Mouse (Mus musculus) liver, embryonic 11.5 days (tissue): ENCODE data around the gene Sars2. TPM values are rescaled to one million over a fixed set of nuclear protein-coding genes. Genes with fewer than 3 reads are reported as not detected.
A peak's percentile ranks its signal among the peaks of the same experiment; 100 is the strongest.

Experiments
- ATAC-seq: fragments of 200-750 bp; cut with Nextera tagmentation; replicated peaks from 2 replicates; pipeline ENCODE4 v1.8.0; 2017; ENCODE audit warnings: moderate number of reproducible peaks, mild to moderate bottlenecking, moderate TSS enrichment, moderate library complexity; ENCODE audit not compliant: low FRiP score
- DNase-seq: peaks from one replicate; pipeline ENCODE4 v3.0.0-alpha.2; 2017; ENCODE audit warnings: low spot score
- H3K27ac ChIP-seq: fragments of 300-500 bp; sonication (generic); 2 replicates; pipeline ENCODE4 v1.5.1; 2014; ENCODE audit warnings: mild to moderate bottlenecking, low read depth, low read length, control low read depth
- H3K27me3 ChIP-seq: fragments of 300-500 bp; sonication (generic); replicated peaks from 2 replicates; pipeline ENCODE4 v1.6.1; 2014; ENCODE audit warnings: low read length, mixed read lengths; ENCODE audit not compliant: control insufficient read depth, insufficient read depth
- H3K36me3 ChIP-seq: fragments of 300-500 bp; sonication (generic); 2 replicates; pipeline ENCODE4 v1.6.1; 2014; ENCODE audit warnings: mild to moderate bottlenecking, low read length, moderate library complexity, mixed read lengths; ENCODE audit not compliant: control insufficient read depth, insufficient read depth
- H3K4me1 ChIP-seq: fragments of 300-500 bp; sonication (generic); replicated peaks from 2 replicates; pipeline ENCODE4 v1.6.1; 2014; ENCODE audit warnings: low read length, mixed read lengths; ENCODE audit not compliant: control insufficient read depth, insufficient read depth
- H3K4me2 ChIP-seq: fragments of 300-500 bp; sonication (generic); 2 replicates; pipeline ENCODE4 v1.6.1; 2014; ENCODE audit warnings: mild to moderate bottlenecking, control low read depth, moderate library complexity
- H3K4me3 ChIP-seq: fragments of 300-500 bp; sonication (generic); 2 replicates; pipeline ENCODE4 v1.5.1; 2014; ENCODE audit warnings: low read depth, low read length, control low read depth
- H3K9ac ChIP-seq: fragments of 300-500 bp; sonication (generic); 2 replicates; pipeline ENCODE4 v1.6.1; 2014; ENCODE audit warnings: low read depth, low read length, control low read depth
- H3K9me3 ChIP-seq: fragments of 300-500 bp; sonication (generic); 2 replicates; pipeline ENCODE4 v1.6.1; 2016; ENCODE audit warnings: low read length, inconsistent platforms, mixed read lengths; ENCODE audit not compliant: control insufficient read depth
- WGBS: fragments of 180-500 bp; shearing (Covaris S2); extraction: QIAGEN DNeasy Blood & Tissue Kit; methylation state at CpG from one replicate; pipeline ENCODE4 v1.1.7; 2014; 5-methylcytosine and 5-hydroxymethylcytosine counted together
- polyA plus RNA-seq: library from polyadenylated mRNA; unstranded; fragments of >200 nt; fragmentation: Nextera tagmentation; extraction: Ambion mirVana; gene quantifications from 2 replicates; pipeline ENCODE4 v1.2.1, GENCODE M21; 2014

Gene Sars2
- polyA plus RNA-seq, 1 experiment from 2014 or later = 31.3 TPM

GRCm38 (mm10) chr7:28766910-28767309, 25.1 kb downstream of the Sars2 start:
- Histone ChIP-seq H3K4me1 (peaks cover 34% of the 10 kb centered on the region), H3K36me3 (no peaks in the 10 kb centered on the region; the same call in 1 of the 2 replicates), H3K27me3 (no peaks in the 10 kb centered on the region), H3K9me3 (no peaks in the 10 kb centered on the region), H3K27ac (no peak overlapping the region), H3K4me3 (peak overlapping the region; percentile 66), H3K9ac (peak overlapping the region; percentile 68), H3K4me2 (peak overlapping the region; percentile 87)
- 7% methylated on average over 14 of the region's 14 CpGs for WGBS
- no peak for ATAC-seq
- no peak for DNase-seq

- peaks cover 34% of the 10 kb centered on the region for H3K4me1 ChIP-seq
- DNase-seq (no peak), ATAC-seq (no peak)
- WGBS = 69% methylated on average over 7 of the region's 7 CpGs
- peak within 1 kb of the TSS; percentile 66 for H3K4me3 ChIP-seq
- H3K9ac ChIP-seq = peak within 1 kb of the TSS; percentile 68
- no peaks in the 10 kb centered on the region for H3K27me3 ChIP-seq
- H3K4me2 ChIP-seq = peak within 1 kb of the TSS; percentile 87
- H3K36me3 ChIP-seq = no peaks in the 10 kb centered on the region
- H3K27ac ChIP-seq = no peak within 1 kb of the TSS
- H3K9me3 ChIP-seq = no peaks in the 10 kb centered on the region
These were observed 25.7 kb downstream of the Sars2 start, which contains the start of gene Nfkbib for GRCm38 (mm10) chr7:28767462-28767965. Gene Nfkbib (minus strand): TSS chr7:28767512.

GRCm38 (mm10) chr7:28769414-28769958, 27.7 kb downstream of the Sars2 start:
- H3K4me3 ChIP-seq = no peak overlapping the region
- peaks cover 34% of the 10 kb centered on the region for H3K4me1 ChIP-seq
- H3K27ac ChIP-seq = no peak overlapping the region
- H3K4me2 ChIP-seq = no peak overlapping the region
- no peaks in the 10 kb centered on the region for H3K9me3 ChIP-seq
- no peaks in the 10 kb centered on the region for H3K36me3 ChIP-seq
- WGBS = 79% methylated on average over 9 of the region's 9 CpGs
- ATAC-seq (no peak), DNase-seq (no peak)
- no peak overlapping the region for H3K9ac ChIP-seq
- no peaks in the 10 kb centered on the region for H3K27me3 ChIP-seq

- Histone ChIP-seq H3K36me3 (no peaks in the 10 kb centered on the region; the same call in 1 of the 2 replicates), H3K9me3 (no peaks in the 10 kb centered on the region), H3K27me3 (no peaks in the 10 kb centered on the region), H3K4me2 (0 out of 2 replicates have a peak overlapping the region, but pooled peaks have one; percentile 0), H3K4me1 (peaks cover 27% of the 10 kb centered on the region), H3K27ac (no peak overlapping the region), H3K9ac (no peak overlapping the region), H3K4me3 (no peak overlapping the region)
- no peak for ATAC-seq
- 55% methylated on average over 3 of the region's 3 CpGs for WGBS
- no peak for DNase-seq
These were observed 28.5 kb downstream of the Sars2 start for GRCm38 (mm10) chr7:28770309-28770708.

DNA sequence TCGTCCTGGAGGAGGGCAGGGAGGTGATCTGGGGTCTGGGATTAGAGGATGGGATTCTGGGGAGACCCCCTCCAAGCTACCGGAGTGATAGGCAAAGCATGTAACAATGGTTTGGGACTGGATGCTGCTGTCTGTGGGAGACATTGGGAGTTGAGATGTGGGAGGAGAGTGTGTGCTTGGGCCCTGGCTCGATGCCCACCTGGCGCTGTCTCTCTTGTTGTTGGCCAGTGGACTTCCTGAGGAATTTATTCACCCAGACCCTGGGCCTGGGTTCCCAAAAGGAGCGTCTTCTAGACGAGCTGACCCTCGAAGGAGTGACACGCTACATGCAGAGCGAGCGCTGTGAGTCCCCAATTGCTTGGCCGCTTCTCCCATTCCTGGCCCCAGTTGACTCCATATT, 30.1 kb downstream of the Sars2 start:
- DNase-seq (no peak), ATAC-seq (no peak)
- H3K4me2 ChIP-seq = no peak overlapping the region
- WGBS = 90% methylated on average over 11 of the region's 11 CpGs
- no peaks in the 10 kb centered on the region; the same call in 1 of the 2 replicates for H3K36me3 ChIP-seq
- no peak overlapping the region for H3K9ac ChIP-seq
- H3K27me3 ChIP-seq = no peaks in the 10 kb centered on the region
- H3K4me1 ChIP-seq = peaks cover 22% of the 10 kb centered on the region
- H3K9me3 ChIP-seq = no peaks in the 10 kb centered on the region
- H3K27ac ChIP-seq = no peak overlapping the region
- H3K4me3 ChIP-seq = no peak overlapping the region

GRCm38 (mm10) chr7:28773163-28773562, 31.4 kb downstream of the Sars2 start:
- peaks cover 11% of the 10 kb centered on the region for H3K4me1 ChIP-seq
- no peak overlapping the region for H3K27ac ChIP-seq
- no peaks in the 10 kb centered on the region; the same call in 1 of the 2 replicates for H3K36me3 ChIP-seq
- no peak for DNase-seq
- H3K9ac ChIP-seq = no peak overlapping the region
- no peak for ATAC-seq
- H3K4me3 ChIP-seq = no peak overlapping the region
- no peaks in the 10 kb centered on the region for H3K9me3 ChIP-seq
- H3K27me3 ChIP-seq = no peaks in the 10 kb centered on the region
- WGBS = 74% methylated on average over 3 of the region's 3 CpGs
- H3K4me2 ChIP-seq = no peak overlapping the region

GRCm38 (mm10) chr7:28774164-28774563, 32.4 kb downstream of the Sars2 start:
- no peak overlapping the region for H3K4me2 ChIP-seq
- 89% methylated on average over 12 of the region's 12 CpGs for WGBS
- H3K27me3 ChIP-seq = no peaks in the 10 kb centered on the region
- H3K27ac ChIP-seq = no peak overlapping the region
- H3K9ac ChIP-seq = no peak overlapping the region
- DNase-seq (no peak), ATAC-seq (no peak)
- H3K4me1 ChIP-seq = peaks cover 11% of the 10 kb centered on the region
- no peaks in the 10 kb centered on the region for H3K9me3 ChIP-seq
- no peak overlapping the region for H3K4me3 ChIP-seq
- no peaks in the 10 kb centered on the region; the same call in 1 of the 2 replicates for H3K36me3 ChIP-seq

DNA sequence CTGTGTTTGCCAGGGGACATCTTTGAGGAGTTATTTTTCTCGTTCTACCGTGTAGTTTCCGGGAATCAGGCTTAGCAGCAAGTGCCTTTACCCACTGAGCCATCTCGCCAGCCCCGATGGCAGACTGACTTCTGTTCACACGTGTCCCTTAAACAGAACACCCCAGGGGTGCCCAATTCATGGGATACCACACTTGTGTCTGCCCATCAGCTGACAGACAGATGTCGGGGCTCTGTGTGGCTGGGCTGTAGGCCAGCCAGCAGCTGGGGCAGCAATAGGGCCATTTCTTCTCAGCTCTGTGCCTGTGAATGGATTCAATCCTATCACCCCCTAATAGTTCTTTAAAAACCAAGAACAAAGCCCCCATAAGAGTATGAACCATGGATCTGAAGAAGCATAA, 33.3 kb downstream of the Sars2 start:
- no peak overlapping the region for H3K4me2 ChIP-seq
- DNase-seq = no peak
- H3K9me3 ChIP-seq = no peaks in the 10 kb centered on the region
- H3K4me3 ChIP-seq = no peak overlapping the region
- no peak overlapping the region for H3K27ac ChIP-seq
- H3K27me3 ChIP-seq = no peaks in the 10 kb centered on the region
- H3K4me1 ChIP-seq = peaks cover 8% of the 10 kb centered on the region
- no peak for ATAC-seq
- no peak overlapping the region for H3K9ac ChIP-seq
- WGBS = 92% methylated on average over 7 of the region's 7 CpGs
- H3K36me3 ChIP-seq = no peaks in the 10 kb centered on the region; the same call in 1 of the 2 replicates

- H3K27me3 ChIP-seq = no peaks in the 10 kb centered on the region
- H3K4me3 ChIP-seq = no peak overlapping the region
- H3K27ac ChIP-seq = no peak overlapping the region
- no peaks in the 10 kb centered on the region for H3K9me3 ChIP-seq
- peaks cover 6% of the 10 kb centered on the region for H3K4me1 ChIP-seq
- WGBS = 81% methylated on average over 9 of the region's 9 CpGs
- DNase-seq (no peak), ATAC-seq (no peak)
- H3K4me2 ChIP-seq = no peak overlapping the region
- no peaks in the 10 kb centered on the region; the same call in 1 of the 2 replicates for H3K36me3 ChIP-seq
- H3K9ac ChIP-seq = no peak overlapping the region
These were observed 37.0 kb downstream of the Sars2 start for GRCm38 (mm10) chr7:28778825-28779224.
